Mouse (Mus musculus) testis, adult 2 months (tissue): Measurements from ENCODE around the gene Tmem171.

ENCODE experiments used
- CTCF ChIP-seq: fragments of 200-500 bp; IDR thresholded peaks from 2 replicates; pipeline ENCODE4 v1.5.1; 2012; ENCODE audit warnings: low read depth, mild to moderate bottlenecking, inconsistent platforms, low read length, moderate library complexity; ENCODE audit not compliant: control insufficient read depth, insufficient read depth, insufficient replicate concordance
- POLR2A ChIP-seq: fragments of 200-500 bp; IDR thresholded peaks from 2 replicates; pipeline ENCODE4 v1.6.1; 2012; ENCODE audit warnings: low read depth, mild to moderate bottlenecking, inconsistent platforms, low read length, moderate library complexity; ENCODE audit not compliant: control insufficient read depth

- TF ChIP-seq CTCF (no peak), POLR2A (no peak)
These were observed 14.1 kb downstream of the Tmem171 start for GRCm38 (mm10) chr13:98680470-98681060.
